Mouse (Mus musculus): ENCODE results near the gene Midn. TPM values are rescaled to one million over a fixed set of nuclear protein-coding genes. Genes with fewer than 3 reads are reported as not detected.

Gene Midn
- polyA plus RNA-seq, 1 experiment from 2014 or later = 29.3 TPM

DNA sequence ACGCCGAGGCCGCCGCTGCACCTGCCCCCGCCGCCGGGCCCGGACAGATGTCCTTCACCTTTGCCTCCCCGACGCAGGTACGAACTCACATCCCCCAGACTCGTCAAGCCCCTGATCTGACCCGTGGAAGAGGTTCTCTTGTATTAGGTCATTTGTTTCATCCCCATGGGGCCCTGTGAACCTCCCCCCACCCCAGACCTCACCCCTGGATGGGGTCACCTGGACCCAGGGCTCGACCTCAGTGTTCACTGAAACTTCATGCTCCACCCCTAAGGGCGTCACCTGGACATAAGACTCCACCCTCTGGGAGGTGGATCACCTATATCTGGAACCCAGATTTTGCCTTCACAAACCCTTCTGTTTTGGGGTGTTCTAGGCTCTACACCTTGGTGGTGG lies 5.5 kb upstream of the Midn start:
- Histone ChIP-seq H3K9me3 (ENCODE audit: control insufficient read depth, low read depth, low read length) (no peaks in the 10 kb centered on the region), H3K27me3 (ENCODE audit: control insufficient read depth, insufficient read depth, low read length) (no peaks in the 10 kb centered on the region), H3K36me3 (ENCODE audit: control insufficient read depth, insufficient read depth, low read length) (peaks cover 27% of the 10 kb centered on the region; the same call in 1 of the 2 replicates), H3K27ac (ENCODE audit: low read length) (peak overlapping the region; percentile 80), H3K4me2 (replicated peaks; ENCODE audit: low read depth, low read length) (peak overlapping the region; percentile 65), H3K4me1 (ENCODE audit: control insufficient read depth, insufficient read depth, low read length) (peaks cover 37% of the 10 kb centered on the region), H3K4me3 (ENCODE audit: low read depth, low read length) (peak overlapping the region; percentile 66), H3K9ac (replicated peaks; ENCODE audit: low read depth, low read length) (peak overlapping the region; percentile 76)
- no peak for ATAC-seq (ENCODE audit: insufficient number of reproducible peaks, insufficient read depth, low FRiP score, low read depth)
- under 1% methylated on average over 15 of the region's 15 CpGs for WGBS

DNA sequence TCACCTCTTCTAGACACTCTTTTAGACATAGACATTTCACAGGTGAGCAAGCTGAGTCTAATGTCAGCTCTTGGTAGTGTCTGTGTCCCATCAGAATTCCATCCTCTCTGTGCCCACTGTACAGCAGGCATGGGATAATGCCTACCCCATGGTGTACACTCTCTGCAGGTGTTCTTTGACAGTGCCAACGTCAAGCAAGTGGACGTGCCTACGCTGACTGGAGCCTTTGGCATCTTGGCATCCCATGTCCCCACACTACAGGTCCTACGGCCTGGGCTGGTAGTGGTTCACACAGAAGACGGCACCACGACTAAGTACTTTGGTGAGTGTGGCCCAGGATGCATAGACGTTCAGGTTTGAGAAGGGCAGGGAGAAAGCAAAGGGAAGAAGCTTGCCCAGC lies 4.4 kb upstream of the Midn start:
- H3K9me3 ChIP-seq (ENCODE audit: control insufficient read depth, low read depth, low read length) = no peaks in the 10 kb centered on the region
- H3K4me2 ChIP-seq (replicated peaks; ENCODE audit: low read depth, low read length) = no peak overlapping the region
- H3K27ac ChIP-seq (ENCODE audit: low read length) = no peak overlapping the region
- H3K4me1 ChIP-seq (ENCODE audit: control insufficient read depth, insufficient read depth, low read length) = peaks cover 33% of the 10 kb centered on the region
- 93% methylated on average over 7 of the region's 7 CpGs for WGBS
- no peaks in the 10 kb centered on the region for H3K27me3 ChIP-seq (ENCODE audit: control insufficient read depth, insufficient read depth, low read length)
- peaks cover 27% of the 10 kb centered on the region; the same call in 1 of the 2 replicates for H3K36me3 ChIP-seq (ENCODE audit: control insufficient read depth, insufficient read depth, low read length)
- H3K9ac ChIP-seq (replicated peaks; ENCODE audit: low read depth, low read length) = no peak overlapping the region; the same call in 1 of the 2 replicates
- no peak overlapping the region for H3K4me3 ChIP-seq (ENCODE audit: low read depth, low read length)
- no peak for ATAC-seq (ENCODE audit: insufficient number of reproducible peaks, insufficient read depth, low FRiP score, low read depth)

GRCm38 (mm10) chr10:80144159-80144558 lies 3.9 kb upstream of the Midn start:
- Histone ChIP-seq H3K9ac (replicated peaks; ENCODE audit: low read depth, low read length) (no peak overlapping the region), H3K27me3 (ENCODE audit: control insufficient read depth, insufficient read depth, low read length) (no peaks in the 10 kb centered on the region), H3K4me2 (replicated peaks; ENCODE audit: low read depth, low read length) (no peak overlapping the region), H3K9me3 (ENCODE audit: control insufficient read depth, low read depth, low read length) (no peaks in the 10 kb centered on the region), H3K27ac (ENCODE audit: low read length) (no peak overlapping the region), H3K4me1 (ENCODE audit: control insufficient read depth, insufficient read depth, low read length) (peaks cover 33% of the 10 kb centered on the region), H3K4me3 (ENCODE audit: low read depth, low read length) (no peak overlapping the region), H3K36me3 (ENCODE audit: control insufficient read depth, insufficient read depth, low read length) (peaks cover 27% of the 10 kb centered on the region; the same call in 1 of the 2 replicates)
- 90% methylated on average over 12 of the region's 12 CpGs for WGBS
- ATAC-seq (ENCODE audit: insufficient number of reproducible peaks, insufficient read depth, low FRiP score, low read depth) = no peak

DNA sequence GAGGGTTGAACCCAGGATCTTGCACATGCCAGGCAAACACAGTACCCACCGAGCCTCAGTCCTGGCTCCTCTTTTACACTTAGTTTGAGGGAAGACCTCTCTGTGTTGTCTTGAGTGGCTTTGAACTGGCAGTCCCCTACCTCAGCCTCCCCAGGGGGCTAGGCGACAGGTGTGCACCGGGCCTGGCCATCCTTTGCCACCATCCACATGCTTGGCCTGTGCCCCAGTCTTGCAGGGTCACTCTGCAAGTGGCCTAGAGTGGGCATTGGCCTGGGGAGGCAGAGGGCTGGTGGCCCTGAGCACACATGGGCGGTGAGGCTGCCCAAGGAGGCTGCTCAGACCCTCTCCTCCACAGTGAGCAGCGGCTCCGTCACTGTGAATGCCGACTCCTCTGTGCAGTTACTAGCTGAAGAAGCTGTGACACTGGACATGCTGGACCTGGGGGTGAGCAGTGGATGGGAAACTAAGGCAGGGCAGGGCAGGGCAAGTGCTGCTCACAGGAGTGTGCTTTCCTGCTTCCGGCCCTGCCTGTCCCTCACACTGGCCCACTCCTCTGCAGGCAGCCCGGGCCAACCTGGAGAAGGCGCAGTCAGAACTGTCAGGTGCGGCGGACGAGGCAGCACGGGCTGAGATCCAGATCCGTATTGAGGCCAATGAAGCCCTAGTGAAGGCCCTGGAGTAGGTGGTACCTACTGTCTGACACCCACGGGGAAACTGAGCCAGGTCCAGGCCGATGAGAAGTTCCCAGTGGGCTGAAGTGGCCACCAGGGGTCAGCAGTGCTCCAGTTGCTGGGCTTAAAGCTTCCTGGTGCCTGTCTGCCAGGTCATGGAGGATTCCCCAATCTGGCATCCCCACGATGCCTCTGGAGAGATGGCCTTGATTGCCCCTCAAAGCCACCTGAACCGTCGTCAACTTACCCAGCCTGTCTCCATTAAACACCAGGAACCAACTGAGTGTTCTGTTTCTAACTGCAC lies 2.9 kb upstream of the Midn start:
- Histone ChIP-seq H3K9me3 (ENCODE audit: control insufficient read depth, low read depth, low read length) (no peaks in the 10 kb centered on the region), H3K36me3 (ENCODE audit: control insufficient read depth, insufficient read depth, low read length) (peaks cover 27% of the 10 kb centered on the region; the same call in 1 of the 2 replicates), H3K4me1 (ENCODE audit: control insufficient read depth, insufficient read depth, low read length) (peaks cover 33% of the 10 kb centered on the region), H3K27ac (ENCODE audit: low read length) (peak overlapping the region; percentile 100; the same call in 1 of the 2 replicates), H3K4me3 (ENCODE audit: low read depth, low read length) (no peak overlapping the region), H3K9ac (replicated peaks; ENCODE audit: low read depth, low read length) (no peak overlapping the region), H3K4me2 (replicated peaks; ENCODE audit: low read depth, low read length) (no peak overlapping the region), H3K27me3 (ENCODE audit: control insufficient read depth, insufficient read depth, low read length) (no peaks in the 10 kb centered on the region)
- WGBS = 75% methylated on average over 20 of the region's 20 CpGs
- ATAC-seq (ENCODE audit: insufficient number of reproducible peaks, insufficient read depth, low FRiP score, low read depth) = no peak

DNA sequence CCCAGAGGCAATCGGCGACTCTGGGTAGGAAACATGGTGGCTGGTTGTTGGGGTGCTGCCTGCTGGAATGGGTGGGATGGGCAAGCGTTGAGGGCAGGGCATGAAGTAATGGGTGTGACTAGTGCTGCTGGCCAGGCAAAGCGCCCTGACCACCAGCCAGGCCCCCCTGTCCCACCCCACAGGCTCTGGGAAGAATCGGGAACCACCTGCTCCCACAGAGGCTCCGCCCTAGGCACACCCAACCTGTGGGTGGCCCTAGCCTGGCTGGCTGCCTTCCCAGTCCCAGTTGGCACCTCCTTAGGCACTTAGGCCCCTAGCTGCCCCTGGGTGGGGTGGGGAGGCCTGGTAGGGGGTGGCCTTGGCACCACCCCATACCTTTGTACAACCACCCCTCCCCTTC lies 2.2 kb upstream of the Midn start:
- peaks cover 31% of the 10 kb centered on the region for H3K4me1 ChIP-seq (ENCODE audit: control insufficient read depth, insufficient read depth, low read length)
- 87% methylated on average over 6 of the region's 6 CpGs for WGBS

DNA sequence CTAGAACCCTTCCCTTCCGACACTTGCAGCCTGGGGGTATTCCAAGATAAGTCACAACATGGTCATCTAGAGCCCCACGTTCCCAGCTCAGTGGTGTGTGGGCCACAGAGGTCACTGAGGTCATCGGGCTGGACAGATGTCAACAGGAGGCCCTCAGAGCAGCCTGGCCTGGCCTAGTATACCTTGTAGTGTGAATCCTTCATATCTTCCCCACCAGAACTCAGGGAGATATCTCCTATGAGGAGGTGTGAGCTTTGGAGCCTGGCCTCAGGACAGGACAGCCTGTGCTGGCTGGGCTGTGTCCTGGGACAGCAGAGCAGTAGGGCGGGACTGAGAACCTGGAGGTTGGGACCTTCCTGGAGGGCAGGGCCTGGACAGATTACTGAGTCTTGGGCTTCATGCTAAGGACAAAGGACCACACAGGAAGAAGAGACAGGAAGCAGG lies 1.5 kb upstream of the Midn start:
- Histone ChIP-seq H3K27me3 (ENCODE audit: control insufficient read depth, insufficient read depth, low read length) (no peaks in the 10 kb centered on the region), H3K4me3 (ENCODE audit: low read depth, low read length) (no peak overlapping the region), H3K36me3 (ENCODE audit: control insufficient read depth, insufficient read depth, low read length) (peaks cover 31% of the 10 kb centered on the region; the same call in 1 of the 2 replicates), H3K9ac (replicated peaks; ENCODE audit: low read depth, low read length) (0 out of 2 replicates have a peak overlapping the region, but pooled peaks have one; percentile 18), H3K9me3 (ENCODE audit: control insufficient read depth, low read depth, low read length) (no peaks in the 10 kb centered on the region), H3K27ac (ENCODE audit: low read length) (peak overlapping the region; percentile 100; the same call in 1 of the 2 replicates), H3K4me1 (ENCODE audit: control insufficient read depth, insufficient read depth, low read length) (peaks cover 29% of the 10 kb centered on the region), H3K4me2 (replicated peaks; ENCODE audit: low read depth, low read length) (no peak overlapping the region)
- ATAC-seq (ENCODE audit: insufficient number of reproducible peaks, insufficient read depth, low FRiP score, low read depth) = no peak
- 71% methylated on average over 4 of the region's 4 CpGs for WGBS

More for the DNA sequence above, 2.2 kb upstream of the Midn start:
- Histone ChIP-seq H3K27me3 (ENCODE audit: control insufficient read depth, insufficient read depth, low read length) (no peaks in the 10 kb centered on the region), H3K9me3 (ENCODE audit: control insufficient read depth, low read depth, low read length) (no peaks in the 10 kb centered on the region), H3K4me3 (ENCODE audit: low read depth, low read length) (no peak overlapping the region), H3K9ac (replicated peaks; ENCODE audit: low read depth, low read length) (no peak overlapping the region), H3K4me2 (replicated peaks; ENCODE audit: low read depth, low read length) (no peak overlapping the region), H3K36me3 (ENCODE audit: control insufficient read depth, insufficient read depth, low read length) (peaks cover 27% of the 10 kb centered on the region; the same call in 1 of the 2 replicates), H3K27ac (ENCODE audit: low read length) (peak overlapping the region; percentile 100; the same call in 1 of the 2 replicates)
- ATAC-seq (ENCODE audit: insufficient number of reproducible peaks, insufficient read depth, low FRiP score, low read depth) = no peak

GRCm38 (mm10) chr10:80147146-80147718 lies 840 bp upstream of the Midn start:
- H3K27ac ChIP-seq (ENCODE audit: low read length) = peak overlapping the region; percentile 100
- H3K4me3 ChIP-seq (ENCODE audit: low read depth, low read length) = peak overlapping the region; percentile 67; the same call in 1 of the 2 replicates
- peak overlapping the region; percentile 46 for H3K4me2 ChIP-seq (replicated peaks; ENCODE audit: low read depth, low read length)
- peaks cover 29% of the 10 kb centered on the region for H3K4me1 ChIP-seq (ENCODE audit: control insufficient read depth, insufficient read depth, low read length)
- H3K9ac ChIP-seq (replicated peaks; ENCODE audit: low read depth, low read length) = peak overlapping the region; percentile 90; the same call in 1 of the 2 replicates
- no peaks in the 10 kb centered on the region for H3K27me3 ChIP-seq (ENCODE audit: control insufficient read depth, insufficient read depth, low read length)
- H3K36me3 ChIP-seq (ENCODE audit: control insufficient read depth, insufficient read depth, low read length) = peaks cover 37% of the 10 kb centered on the region; the same call in 1 of the 2 replicates
- WGBS = 63% methylated on average over 5 of the region's 5 CpGs
- no peak for ATAC-seq (ENCODE audit: insufficient number of reproducible peaks, insufficient read depth, low FRiP score, low read depth)
- no peaks in the 10 kb centered on the region for H3K9me3 ChIP-seq (ENCODE audit: control insufficient read depth, low read depth, low read length)

DNA sequence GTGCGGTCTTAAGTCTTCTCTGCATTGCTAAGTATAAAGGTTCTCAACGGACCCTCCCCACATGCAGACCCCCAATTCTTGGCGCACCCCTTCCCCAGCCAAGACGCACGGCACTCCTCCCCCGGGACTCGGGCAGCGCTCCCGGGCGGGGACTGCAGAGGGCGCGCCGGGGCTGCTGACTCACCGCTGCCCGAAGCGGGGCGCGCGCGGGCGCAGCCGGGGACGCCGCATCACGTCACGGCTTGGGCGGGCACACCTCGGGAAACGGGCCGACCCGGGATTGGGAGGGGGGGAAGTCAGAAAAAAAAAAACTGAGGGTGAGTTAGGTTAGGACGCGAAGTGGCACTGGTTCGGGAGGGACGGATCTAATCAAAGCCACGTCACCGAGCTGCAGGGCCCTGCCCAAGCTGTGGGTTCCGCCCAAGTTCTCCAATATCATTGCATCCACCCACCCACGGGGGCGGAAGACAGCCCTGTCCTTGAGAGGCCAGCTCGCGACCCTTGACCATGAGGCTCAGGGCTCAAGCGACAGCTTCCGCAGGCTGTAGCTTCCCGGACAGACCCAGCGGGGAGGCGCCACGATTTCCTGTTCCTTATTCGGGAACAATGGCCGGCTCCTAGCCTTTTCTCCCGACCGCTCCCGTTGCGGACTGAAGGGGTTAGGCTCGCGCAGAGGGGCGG lies 678 bp downstream of the Midn start:
- peaks cover 47% of the 10 kb centered on the region for H3K36me3 ChIP-seq (ENCODE audit: control insufficient read depth, insufficient read depth, low read length)
- WGBS = under 1% methylated on average over 57 of the region's 57 CpGs
- peak overlapping the region; percentile 46 for H3K4me2 ChIP-seq (replicated peaks; ENCODE audit: low read depth, low read length)
- H3K9ac ChIP-seq (replicated peaks; ENCODE audit: low read depth, low read length) = peak overlapping the region; percentile 90
- ATAC-seq (ENCODE audit: insufficient number of reproducible peaks, insufficient read depth, low FRiP score, low read depth) = peak; percentile 42
- H3K27me3 ChIP-seq (ENCODE audit: control insufficient read depth, insufficient read depth, low read length) = no peaks in the 10 kb centered on the region
- peak overlapping the region; percentile 100 for H3K27ac ChIP-seq (ENCODE audit: low read length)
- H3K9me3 ChIP-seq (ENCODE audit: control insufficient read depth, low read depth, low read length) = no peaks in the 10 kb centered on the region
- H3K4me3 ChIP-seq (ENCODE audit: low read depth, low read length) = peak overlapping the region; percentile 67
- H3K4me1 ChIP-seq (ENCODE audit: control insufficient read depth, insufficient read depth, low read length) = peaks cover 41% of the 10 kb centered on the region
